Mouse (Mus musculus) CD8-positive naive resting alpha-beta T cell, adult 2 months (primary cell): ENCODE measurements around the gene Olfr1022.

Experiments used
- DNase-seq, 2 experiments: peaks; one replicate each; pipeline ENCODE4 v3.0.0; 2022; ENCODE audit warnings: low read depth in 2 of 2, low spot score in 2 of 2

Gene Olfr1022

GRCm38 (mm10) chr2:85868294-85868693 is at the start of gene Olfr1022:
TSS of gene Olfr1022 (plus strand) at chr2:85868594.
- no peak for DNase-seq

GRCm38 (mm10) chr2:85845383-85845782 is 23.0 kb upstream of the Olfr1022 start, which contains the start of gene Olfr1019:
TSS of gene Olfr1019 (minus strand) at chr2:85845483.
- DNase-seq, result no peak

- no peak for DNase-seq
These were observed 21.7 kb upstream of the Olfr1022 start, which contains the start of gene Olfr1020 for GRCm38 (mm10) chr2:85846730-85847129. TSS of gene Olfr1020 (plus strand) at chr2:85847030.

GRCm38 (mm10) chr2:85885340-85885739 is 16.9 kb downstream of the Olfr1022 start, which contains the start of gene Olfr1023:
TSS of gene Olfr1023 (plus strand) at chr2:85885640.
- no peak for DNase-seq

GRCm38 (mm10) chr2:85904952-85905351 is 36.6 kb downstream of the Olfr1022 start, which contains the start of gene Olfr1024:
TSS of gene Olfr1024 (minus strand) at chr2:85905052.
- no peak for DNase-seq

- no peak for DNase-seq
These were observed 44.8 kb downstream of the Olfr1022 start for GRCm38 (mm10) chr2:85913197-85913596.

GRCm38 (mm10) chr2:85914893-85915292 is 46.5 kb downstream of the Olfr1022 start, which contains the start of gene Olfr1025-ps1:
TSS of gene Olfr1025-ps1 (plus strand) at chr2:85915193.
- no peak for DNase-seq
